Mouse (Mus musculus) adrenal gland, postnatal 25 days (tissue): ENCODE data around the gene Gm33543. TPM values are rescaled to one million over a fixed set of nuclear protein-coding genes. Genes with fewer than 3 reads are reported as not detected.

Experiments used
- DNase-seq: peaks from one replicate; pipeline ENCODE4 v3.0.0; 2021; ENCODE audit warnings: mixed read lengths
- total RNA-seq: library from RNA; stranded (reverse); gene quantifications from 2 replicates; pipeline ENCODE4 v1.2.3, GENCODE M21; 2021

The Gm33543 gene
- total RNA-seq, 1 experiment from 2014 or later = not detected

DNA sequence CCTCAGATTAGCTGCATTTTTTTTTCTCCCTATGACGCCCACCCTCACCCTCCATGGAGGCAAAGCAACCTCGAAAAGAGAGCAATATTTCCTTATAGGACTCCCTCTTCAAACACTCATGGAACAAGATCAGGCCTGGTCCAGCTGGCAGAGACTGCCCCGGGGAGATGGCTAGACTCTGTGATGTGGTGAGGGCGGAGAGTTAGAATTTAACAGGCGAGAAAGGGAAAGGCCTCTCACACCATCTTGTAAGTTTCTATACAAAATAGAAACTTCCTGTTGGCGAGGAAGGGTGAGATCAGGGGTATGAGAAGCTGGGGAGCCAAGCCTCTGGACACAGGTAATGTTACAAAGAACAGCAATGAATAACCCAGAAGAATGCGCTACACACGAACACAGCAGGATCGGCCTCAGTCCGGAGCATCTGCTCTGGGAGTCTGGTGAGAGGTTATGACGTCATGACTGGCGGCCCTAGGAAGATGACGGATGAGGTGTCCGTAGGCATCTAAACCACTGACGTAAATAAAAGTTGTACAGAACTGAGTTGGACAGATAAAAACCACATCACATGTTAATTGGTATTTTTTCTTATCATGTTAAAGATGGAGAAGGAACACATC, 64.9 kb downstream of the Gm33543 start:
- no peak for DNase-seq

DNA sequence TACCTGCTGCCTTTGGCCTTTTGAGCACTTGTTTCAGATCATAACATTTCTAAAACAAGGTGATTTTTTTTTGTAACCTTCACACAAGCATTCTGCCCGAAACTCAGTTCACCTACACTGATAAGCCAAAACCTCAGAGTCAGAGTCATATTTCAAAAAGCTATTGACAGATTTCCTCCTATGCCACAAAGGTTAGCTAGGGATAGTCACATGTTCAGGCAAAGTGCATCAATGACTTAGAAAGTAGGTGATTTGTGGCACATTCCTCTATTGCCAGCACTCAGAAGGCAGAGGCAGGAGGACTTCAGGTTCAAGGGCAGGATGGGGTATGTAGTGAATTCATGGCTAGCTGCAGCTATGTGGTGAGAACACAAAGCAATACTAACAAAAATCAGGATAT, 65.7 kb downstream of the Gm33543 start:
- DNase-seq = no peak

DNA sequence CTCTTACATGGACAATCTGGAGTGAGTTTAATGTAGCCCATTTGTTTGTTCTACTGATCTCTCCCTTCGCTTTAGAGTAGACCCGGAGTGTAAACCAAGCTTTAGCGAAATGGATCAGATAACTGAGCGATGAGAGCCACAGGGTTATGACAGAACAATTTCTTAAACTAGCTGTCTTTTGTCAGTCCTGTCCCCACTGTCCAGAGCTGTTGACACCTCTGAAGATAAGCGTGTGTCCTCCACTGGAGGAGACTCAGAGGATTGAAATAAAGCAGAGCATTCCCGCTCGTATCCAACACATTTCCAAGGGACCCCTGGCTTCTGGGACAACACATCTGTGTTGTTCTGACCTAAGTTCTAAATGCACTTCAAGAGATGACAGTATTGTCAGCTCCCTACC, 67.9 kb downstream of the Gm33543 start:
- no peak for DNase-seq

DNA sequence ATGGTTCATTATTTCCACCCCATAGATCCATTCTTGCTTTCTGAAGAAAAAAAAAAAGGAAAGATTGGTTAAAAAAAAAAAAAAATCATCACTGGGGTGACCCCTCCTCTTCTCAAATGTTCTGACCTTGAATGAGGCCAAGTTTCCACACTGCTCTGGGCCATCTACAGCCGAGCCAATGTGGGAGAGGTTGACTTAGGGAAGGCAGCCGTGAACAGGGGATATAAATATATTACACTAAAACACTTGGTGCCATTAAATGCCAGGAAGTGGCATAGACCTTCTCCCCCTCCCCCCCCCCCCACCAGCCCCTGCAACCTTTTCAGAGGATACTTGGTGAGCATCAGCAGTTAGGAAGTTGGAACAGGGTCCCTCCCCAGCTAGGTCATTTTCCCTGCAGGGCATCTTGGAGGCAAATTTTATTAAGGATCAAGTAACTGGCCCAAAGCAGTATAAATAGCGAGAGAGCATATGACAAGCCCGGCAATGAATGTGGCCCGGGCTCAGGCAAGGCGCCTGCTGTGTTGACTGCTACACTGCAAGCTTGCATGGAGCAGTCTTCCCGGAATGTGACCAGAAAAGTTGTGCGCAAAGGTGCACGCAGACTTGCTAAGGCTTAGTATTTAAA, 68.6 kb downstream of the Gm33543 start:
- no peak for DNase-seq

Other genes starting within 250 kb of the Gm33543 start
- not detected in 2 replicates for gene Anapc15-ps, start 169.5 kb downstream of the Gm33543 start, total RNA-seq
- gene Eea1, start 97.7 kb upstream of the Gm33543 start, total RNA-seq = 36.6 and 38.4 TPM in 2 replicates